Mouse (Mus musculus) heart, postnatal 0 days (tissue): ENCODE measurements at regions not wholly inside any gene's neighbourhood (a gene's known extent, or its start where the extent isn't known, plus 50 kb on each side); places are given as distances from the start of the nearest gene placed in this dataset.

ENCODE experiments used
- CTCF ChIP-seq: IDR thresholded peaks from 2 replicates; pipeline ENCODE4 v1.5.1; 2016; ENCODE audit warnings: antibody characterized with exemption, control low read depth, low read depth
- EP300 ChIP-seq: IDR thresholded peaks from 2 replicates; pipeline ENCODE4 v1.6.1; 2016; ENCODE audit warnings: antibody characterized with exemption, low read depth

DNA sequence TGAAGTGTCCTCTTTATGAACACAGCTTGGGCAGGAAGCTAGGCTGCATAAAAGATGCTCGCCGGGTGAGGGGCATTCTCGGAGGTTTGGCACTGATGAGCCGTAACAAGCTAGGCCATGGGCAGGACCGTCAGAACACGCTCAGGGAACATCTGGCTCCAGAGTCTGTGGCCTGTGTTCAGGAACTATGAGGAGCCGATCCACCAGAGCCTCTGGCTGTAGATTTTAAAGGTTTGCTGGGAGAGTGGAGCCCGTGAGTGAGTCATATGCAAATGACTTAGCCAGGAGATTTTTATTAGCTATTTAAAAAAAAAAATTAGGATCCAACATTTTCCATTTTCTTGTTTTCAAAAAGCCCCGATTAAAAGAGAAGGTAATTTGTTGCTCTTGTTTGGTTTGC, 126.4 kb downstream of the Katnal1 start:
- TF ChIP-seq CTCF, result no peak
- no peak for TF ChIP-seq EP300
